Mouse (Mus musculus): ENCODE measurements around the gene Nisch. TPM values are rescaled to one million over a fixed set of nuclear protein-coding genes. Genes with fewer than 3 reads are reported as not detected.

Nisch gene
- 439 and 446 TPM in 2 replicates for polyA plus RNA-seq (2016; fragmentation: Nextera tagmentation; extraction: Ambion mirVana)

DNA sequence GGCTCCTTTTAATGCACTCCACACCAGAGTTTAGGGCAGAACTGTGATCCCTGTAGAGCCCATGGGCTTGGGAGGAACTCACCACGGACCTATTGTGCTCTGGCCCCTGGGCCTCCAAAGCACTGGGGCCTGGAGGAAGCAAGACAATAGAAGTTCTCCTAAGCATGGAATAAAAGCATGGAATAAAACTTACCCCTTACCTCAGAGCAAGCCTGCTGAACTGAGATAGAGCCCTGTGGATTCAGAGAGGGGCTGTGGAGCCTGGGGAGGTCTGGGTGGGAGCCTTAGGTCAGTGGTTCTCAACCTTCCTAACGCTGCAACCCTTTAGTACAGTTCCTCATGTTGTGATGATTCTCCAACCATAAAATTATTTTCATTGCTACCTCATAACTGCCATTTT lies at the start of gene Nisch:
Gene Nisch (minus strand): TSS at position 101 of the 400 bp plus-strand sequence.
- no peaks in the 10 kb centered on the region for H3K9me3 ChIP-seq
- WGBS = 50% methylated on average over 2 of the region's 2 CpGs
- H3K4me2 ChIP-seq = peak within 1 kb of the TSS; percentile 8
- H3K9ac ChIP-seq = no peak within 1 kb of the TSS
- peak within 1 kb of the TSS; percentile 56; the same call in 1 of the 2 replicates for H3K27ac ChIP-seq
- peaks cover 13% of the 10 kb centered on the region for H3K27me3 ChIP-seq
- H3K4me1 ChIP-seq = peaks cover 15% of the 10 kb centered on the region
- H3K4me3 ChIP-seq (replicated peaks) = no peak within 1 kb of the TSS
- no peaks in the 10 kb centered on the region for H3K36me3 ChIP-seq (replicated peaks)
- no peak for ATAC-seq (ENCODE audit: low FRiP score)

DNA sequence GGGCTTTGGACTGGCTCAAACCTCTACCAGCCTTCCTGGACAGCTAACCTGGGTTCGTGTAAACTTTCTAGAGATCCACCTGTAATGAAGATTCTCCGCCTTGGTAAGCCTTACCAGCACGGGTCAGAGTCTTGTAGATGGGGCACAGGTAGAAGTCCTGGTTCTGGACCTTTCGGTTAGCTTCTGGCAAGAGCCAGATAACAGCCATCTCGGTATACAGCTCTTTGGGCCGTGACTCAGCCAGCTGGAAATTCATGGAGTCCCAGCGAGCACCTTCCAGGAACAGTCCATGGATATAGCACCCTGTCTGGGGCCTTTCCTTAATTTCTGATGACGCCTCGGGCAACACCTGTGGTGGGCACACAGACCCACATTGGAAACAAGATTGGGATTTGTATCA lies 44.2 kb upstream of the Nisch start:
- Histone ChIP-seq H3K4me2 (no peak overlapping the region), H3K9me3 (no peaks in the 10 kb centered on the region), H3K27ac (no peak overlapping the region), H3K9ac (no peak overlapping the region), H3K4me3 (replicated peaks) (no peak overlapping the region), H3K27me3 (no peaks in the 10 kb centered on the region), H3K4me1 (no peaks in the 10 kb centered on the region), H3K36me3 (replicated peaks) (peaks cover 71% of the 10 kb centered on the region)
- no peak for ATAC-seq (ENCODE audit: low FRiP score)
- WGBS = 94% methylated on average over 9 of the region's 9 CpGs

DNA sequence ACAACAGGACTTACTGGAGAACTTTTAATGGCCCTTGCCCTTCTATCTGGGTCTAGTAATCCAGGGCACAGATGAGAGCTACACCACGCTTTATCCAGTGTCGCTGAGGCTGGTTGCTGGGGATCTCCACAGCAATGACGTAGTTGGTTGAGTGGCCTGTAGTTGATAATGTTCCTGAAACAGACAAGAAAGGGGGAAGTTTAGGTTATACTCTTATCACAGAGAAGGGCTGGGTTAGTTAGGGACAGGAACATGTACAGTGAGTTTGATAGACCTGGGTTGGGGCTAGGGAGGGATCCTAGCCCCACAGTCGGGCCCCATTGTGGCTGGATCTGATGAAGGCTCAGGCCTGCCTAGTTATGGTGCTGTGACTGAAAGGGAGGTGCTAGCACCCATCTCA lies 43.6 kb upstream of the Nisch start:
- Histone ChIP-seq H3K27ac (no peak overlapping the region), H3K27me3 (no peaks in the 10 kb centered on the region), H3K36me3 (replicated peaks) (peaks cover 77% of the 10 kb centered on the region), H3K4me2 (no peak overlapping the region), H3K9me3 (no peaks in the 10 kb centered on the region), H3K4me1 (no peaks in the 10 kb centered on the region), H3K9ac (no peak overlapping the region), H3K4me3 (replicated peaks) (no peak overlapping the region)
- WGBS = 96% methylated on average over 4 of the region's 4 CpGs
- ATAC-seq (ENCODE audit: low FRiP score) = no peak

DNA sequence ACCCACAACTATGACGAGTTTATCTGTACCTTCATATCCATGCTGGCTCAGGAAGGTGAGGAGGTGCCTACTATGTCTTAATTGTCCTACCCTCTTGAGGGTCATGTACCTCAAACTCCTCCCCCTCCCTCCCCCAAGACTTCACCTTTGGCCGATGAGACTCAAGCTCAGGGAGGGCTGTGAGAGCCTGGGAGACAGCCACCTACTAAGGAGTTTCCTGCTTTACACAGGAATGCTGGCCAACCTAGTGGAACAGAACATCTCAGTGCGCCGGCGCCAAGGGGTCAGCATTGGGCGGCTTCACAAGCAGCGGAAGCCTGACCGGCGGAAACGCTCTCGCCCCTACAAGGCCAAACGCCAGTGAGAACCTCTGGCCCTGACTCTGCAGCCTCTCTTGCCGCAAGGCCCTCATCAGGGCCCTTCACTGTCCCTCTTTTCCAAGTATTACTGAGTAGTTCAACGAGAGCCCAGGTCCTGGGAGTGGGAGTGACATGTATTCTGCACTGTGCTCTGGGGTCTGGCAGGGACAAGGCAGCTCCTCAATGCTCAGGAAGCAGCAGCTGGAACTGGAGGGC lies 41.8 kb upstream of the Nisch start:
- Histone ChIP-seq H3K9ac (no peak overlapping the region), H3K27ac (no peak overlapping the region), H3K36me3 (replicated peaks) (peaks cover 95% of the 10 kb centered on the region), H3K4me2 (no peak overlapping the region; the same call in 1 of the 2 replicates), H3K4me3 (replicated peaks) (no peak overlapping the region), H3K9me3 (no peaks in the 10 kb centered on the region), H3K4me1 (no peaks in the 10 kb centered on the region), H3K27me3 (no peaks in the 10 kb centered on the region)
- no peak for ATAC-seq (ENCODE audit: low FRiP score)
- WGBS = 97% methylated on average over 14 of the region's 14 CpGs

DNA sequence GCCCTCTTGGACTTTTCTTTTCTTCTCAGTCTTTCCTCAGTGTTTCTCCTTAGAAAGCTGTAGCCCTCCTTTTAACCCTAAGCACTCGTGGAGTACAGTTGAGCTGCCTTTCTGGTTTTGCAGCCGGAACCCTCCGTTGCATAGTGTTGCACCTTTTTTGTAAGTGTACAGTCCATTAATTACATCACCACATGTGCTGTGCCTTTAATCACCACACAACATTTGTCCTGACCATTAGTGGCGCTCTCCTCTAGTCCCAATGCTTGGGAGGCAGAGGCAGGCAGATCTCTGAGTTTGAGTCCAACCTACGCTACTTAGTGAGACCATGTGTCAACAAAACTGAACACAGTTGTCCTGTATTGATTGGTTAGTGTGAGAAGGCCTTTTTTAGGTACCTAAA lies 35.3 kb upstream of the Nisch start:
- H3K4me2 ChIP-seq = peak overlapping the region; percentile 92
- no peak for ATAC-seq (ENCODE audit: low FRiP score)
- peaks cover 22% of the 10 kb centered on the region for H3K4me1 ChIP-seq
- no peaks in the 10 kb centered on the region for H3K27me3 ChIP-seq
- peaks cover 44% of the 10 kb centered on the region for H3K36me3 ChIP-seq (replicated peaks)
- H3K9ac ChIP-seq = peak overlapping the region; percentile 96
- no peaks in the 10 kb centered on the region for H3K9me3 ChIP-seq
- WGBS = 88% methylated on average over 5 of the region's 5 CpGs
- no peak overlapping the region for H3K27ac ChIP-seq
- H3K4me3 ChIP-seq (replicated peaks) = peak overlapping the region; percentile 93

DNA sequence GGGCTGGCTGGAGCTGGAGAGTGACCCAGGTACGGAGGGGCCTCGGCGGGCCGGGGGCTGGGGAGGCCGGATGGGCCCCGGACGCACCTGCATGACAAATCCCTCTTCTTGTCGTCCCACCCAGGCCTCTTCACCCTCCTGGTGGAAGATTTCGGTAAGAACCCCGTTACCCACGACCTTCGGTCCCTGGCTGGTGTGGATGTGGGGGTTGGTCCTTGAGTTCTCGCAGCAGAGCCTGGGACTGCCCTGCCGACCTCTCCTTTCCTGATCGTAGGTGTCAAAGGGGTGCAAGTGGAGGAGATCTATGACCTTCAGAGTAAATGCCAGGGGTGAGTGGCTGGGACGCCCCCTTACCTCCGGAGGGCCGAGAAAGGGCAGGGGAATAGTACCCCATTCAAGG lies 34.9 kb upstream of the Nisch start:
- no peak; the same call in 1 of the 2 replicates for ATAC-seq (ENCODE audit: low FRiP score)
- peaks cover 22% of the 10 kb centered on the region for H3K4me1 ChIP-seq

DNA sequence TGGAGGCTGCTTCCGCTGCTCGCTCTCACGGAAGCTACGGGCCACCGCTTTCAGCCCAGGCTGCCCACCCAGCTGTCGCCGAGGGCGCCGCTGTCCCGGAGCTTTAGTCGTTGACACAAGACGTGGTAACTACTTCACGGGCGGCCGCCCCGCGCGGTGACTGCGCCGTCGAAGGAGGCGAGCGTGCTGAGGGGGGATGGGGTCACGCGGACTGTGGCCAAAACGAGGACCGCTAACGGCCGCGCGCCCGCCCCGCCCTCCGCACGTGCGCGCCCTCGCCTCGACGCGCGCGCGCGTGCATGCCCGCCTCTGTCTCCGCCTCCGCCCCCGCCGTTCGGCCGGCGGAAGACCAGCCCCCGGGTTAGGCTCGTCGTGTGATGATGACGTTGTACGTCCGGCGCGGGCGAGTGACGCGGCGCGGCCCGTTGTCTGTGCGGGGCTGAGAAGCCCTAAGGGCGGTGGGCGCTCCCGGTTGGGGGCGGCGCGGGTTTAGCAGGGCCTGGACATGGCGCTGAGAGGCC lies 34.4 kb upstream of the Nisch start, which contains the start of the genes Phf7 and Bap1:
Gene Phf7 (minus strand): TSS at position 234 of the 521 bp plus-strand sequence.
Gene Bap1 (plus strand): TSS at position 367 of the 521 bp plus-strand sequence.
- Histone ChIP-seq H3K9me3 (no peaks in the 10 kb centered on the region), H3K4me1 (peaks cover 22% of the 10 kb centered on the region), H3K9ac (peak within 1 kb of the TSS; percentile 96), H3K27me3 (no peaks in the 10 kb centered on the region), H3K4me3 (replicated peaks) (peak within 1 kb of the TSS; percentile 93), H3K27ac (peak within 1 kb of the TSS; percentile 91), H3K36me3 (replicated peaks) (peaks cover 35% of the 10 kb centered on the region), H3K4me2 (peak within 1 kb of the TSS; percentile 92)
- WGBS = under 1% methylated on average over 74 of the region's 75 CpGs
- ATAC-seq (ENCODE audit: low FRiP score) = peak; percentile 93

More for the DNA sequence above, 34.9 kb upstream of the Nisch start:
- no peaks in the 10 kb centered on the region for H3K27me3 ChIP-seq
- WGBS = 3% methylated on average over 13 of the region's 18 CpGs
- peak overlapping the region; percentile 96 for H3K9ac ChIP-seq
- peak overlapping the region; percentile 91 for H3K27ac ChIP-seq
- peak overlapping the region; percentile 93 for H3K4me3 ChIP-seq (replicated peaks)
- no peaks in the 10 kb centered on the region for H3K9me3 ChIP-seq
- peaks cover 40% of the 10 kb centered on the region for H3K36me3 ChIP-seq (replicated peaks)
- peak overlapping the region; percentile 92 for H3K4me2 ChIP-seq

DNA sequence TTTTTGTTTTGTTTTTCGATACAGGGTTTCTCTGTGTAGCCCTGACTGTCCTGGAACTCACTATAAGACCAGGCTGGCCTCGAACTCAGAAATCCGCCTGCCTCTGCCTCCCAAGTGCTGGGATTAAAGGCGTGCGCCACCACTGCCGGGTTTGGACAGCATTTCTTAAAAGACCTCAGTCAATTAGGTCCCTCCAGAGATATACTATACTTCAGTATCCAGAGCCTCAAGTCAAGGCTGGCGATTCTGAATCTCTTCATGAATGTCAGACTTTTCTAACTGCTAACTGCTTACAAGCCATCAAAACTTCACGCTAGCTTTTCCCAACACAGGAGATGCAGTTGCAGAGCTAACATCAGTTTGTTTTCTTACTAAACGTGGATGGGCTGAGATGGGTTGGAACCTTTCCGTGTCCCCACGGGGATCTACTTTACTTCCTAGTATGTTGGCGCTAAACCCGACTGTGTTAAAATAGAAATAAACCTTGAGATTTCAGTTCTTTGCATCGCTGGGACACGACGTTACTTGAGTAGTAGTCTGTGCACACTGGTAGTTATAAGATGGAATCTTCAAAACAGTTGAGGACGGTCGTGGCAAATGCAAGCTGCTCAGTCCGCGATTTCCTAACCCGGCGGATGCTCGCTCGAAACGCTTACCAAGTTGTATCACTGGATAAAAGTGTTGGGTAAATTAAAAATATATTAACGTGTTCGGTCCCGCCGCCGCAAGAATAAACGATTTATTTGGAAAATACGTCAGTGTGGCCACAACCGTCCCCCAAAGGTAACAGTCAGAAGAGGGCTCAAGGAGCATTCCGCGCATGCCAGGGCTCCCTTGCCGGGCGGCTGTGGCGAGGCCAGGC lies 33.7 kb upstream of the Nisch start:
- 23% methylated on average over 38 of the region's 38 CpGs for WGBS
- peak overlapping the region; percentile 91 for H3K27ac ChIP-seq

DNA sequence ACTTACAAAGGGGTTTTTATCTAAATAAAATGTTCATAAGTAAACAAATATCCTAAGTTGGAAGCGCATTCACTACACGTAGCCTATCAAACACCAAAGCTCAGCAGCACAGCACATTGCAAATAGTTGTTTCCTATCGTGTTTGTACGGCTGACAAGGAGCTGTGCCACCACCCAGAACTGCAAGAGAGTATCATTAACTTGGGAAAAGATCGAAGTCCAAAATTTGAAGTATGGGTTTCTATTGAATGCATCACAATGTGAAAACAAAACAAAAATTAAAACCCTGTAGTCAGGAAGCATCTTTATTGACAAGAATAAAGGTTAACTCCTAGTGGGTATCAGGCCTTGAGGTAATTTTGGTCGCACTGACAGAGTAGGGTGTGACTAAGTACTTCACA lies 31.6 kb upstream of the Nisch start:
- Histone ChIP-seq H3K4me2 (no peak overlapping the region), H3K4me3 (replicated peaks) (no peak overlapping the region), H3K9me3 (no peaks in the 10 kb centered on the region), H3K9ac (no peak overlapping the region), H3K4me1 (peaks cover 22% of the 10 kb centered on the region), H3K27me3 (no peaks in the 10 kb centered on the region), H3K27ac (no peak overlapping the region), H3K36me3 (replicated peaks) (peaks cover 7% of the 10 kb centered on the region)
- no peak for ATAC-seq (ENCODE audit: low FRiP score)
- WGBS = 95% methylated on average over 6 of the region's 6 CpGs

More for the DNA sequence above, 33.7 kb upstream of the Nisch start:
- peaks cover 22% of the 10 kb centered on the region for H3K4me1 ChIP-seq
- no peaks in the 10 kb centered on the region for H3K27me3 ChIP-seq
- peak overlapping the region; percentile 96 for H3K9ac ChIP-seq
- 0 out of 2 replicates have a peak, but pooled peaks have one; percentile 15 for ATAC-seq (ENCODE audit: low FRiP score)
- H3K4me2 ChIP-seq = peak overlapping the region; percentile 92
- H3K4me3 ChIP-seq (replicated peaks) = peak overlapping the region; percentile 93
- H3K9me3 ChIP-seq = no peaks in the 10 kb centered on the region
- H3K36me3 ChIP-seq (replicated peaks) = peaks cover 28% of the 10 kb centered on the region

DNA sequence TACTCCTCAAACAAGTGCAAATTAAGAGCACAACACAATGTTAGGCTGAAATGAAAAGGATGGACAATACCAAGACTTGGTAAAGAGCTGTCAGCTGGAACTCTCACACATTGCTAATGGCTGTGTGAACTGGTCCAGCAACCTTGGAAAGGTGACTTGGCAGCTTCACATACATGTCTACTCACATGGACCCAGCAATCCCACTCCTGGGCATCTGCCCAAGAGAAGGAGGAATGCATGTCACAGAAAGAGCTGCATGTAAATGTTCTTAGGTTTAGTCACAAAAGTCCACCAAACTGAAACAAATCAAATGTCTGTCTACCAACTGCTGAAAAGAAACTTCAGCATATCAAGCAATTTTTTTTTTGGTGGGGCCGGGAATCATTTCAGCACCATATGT lies 29.2 kb upstream of the Nisch start:
- peaks cover 8% of the 10 kb centered on the region for H3K4me1 ChIP-seq
- WGBS = 82% methylated on average over 1 of the region's 1 CpGs
- H3K4me3 ChIP-seq (replicated peaks) = no peak overlapping the region
- no peak overlapping the region for H3K4me2 ChIP-seq
- H3K27ac ChIP-seq = no peak overlapping the region
- no peak for ATAC-seq (ENCODE audit: low FRiP score)
- H3K36me3 ChIP-seq (replicated peaks) = no peaks in the 10 kb centered on the region
- no peaks in the 10 kb centered on the region for H3K27me3 ChIP-seq
- no peaks in the 10 kb centered on the region for H3K9me3 ChIP-seq
- no peak overlapping the region for H3K9ac ChIP-seq

DNA sequence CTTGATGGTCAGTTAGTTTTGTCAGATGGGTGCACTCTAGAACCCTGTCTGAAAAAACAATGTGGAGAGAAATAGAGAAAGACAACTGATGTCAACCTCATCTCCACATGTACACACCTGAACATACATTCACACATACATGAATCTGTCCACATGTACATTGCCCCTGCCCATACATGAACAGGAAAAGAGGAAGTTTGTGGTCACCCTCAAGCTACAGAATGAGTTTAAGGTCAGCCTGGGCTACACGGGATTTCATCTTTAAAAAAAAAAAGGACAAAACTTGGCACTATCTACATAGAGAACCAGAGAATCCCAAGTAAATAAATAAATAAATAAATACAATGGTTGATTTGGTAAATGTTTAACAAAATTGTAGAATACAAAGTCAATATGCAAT lies 28.0 kb upstream of the Nisch start:
- Histone ChIP-seq H3K27ac (no peak overlapping the region), H3K4me2 (no peak overlapping the region), H3K9me3 (no peaks in the 10 kb centered on the region), H3K4me3 (replicated peaks) (no peak overlapping the region), H3K27me3 (no peaks in the 10 kb centered on the region), H3K36me3 (replicated peaks) (no peaks in the 10 kb centered on the region), H3K9ac (no peak overlapping the region), H3K4me1 (0 out of 2 replicates have a peak, but pooled peaks cover 1% of the 10 kb centered on the region)
- 81% methylated on average over 1 of the region's 1 CpGs for WGBS
- no peak for ATAC-seq (ENCODE audit: low FRiP score)

DNA sequence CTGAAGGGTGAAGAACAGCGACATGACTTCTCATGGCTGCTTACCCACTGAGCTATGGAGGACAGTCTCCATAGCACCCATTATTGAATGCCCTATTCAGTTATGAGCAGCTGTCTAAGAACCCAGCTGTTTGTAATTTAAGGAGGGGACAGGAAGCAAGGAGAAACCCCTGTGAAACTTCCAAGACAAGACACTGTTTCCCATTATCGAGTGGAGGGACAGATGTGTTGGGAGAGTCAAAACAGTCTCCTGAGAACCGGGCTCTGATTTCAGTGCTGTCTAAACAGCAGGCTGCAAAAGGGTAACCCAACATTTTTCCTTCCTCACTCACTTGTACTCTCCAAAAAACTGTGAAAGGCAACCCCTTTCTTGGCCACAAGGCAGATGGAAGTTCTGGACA lies 23.8 kb upstream of the Nisch start:
- WGBS = 69% methylated on average over 3 of the region's 3 CpGs
- Histone ChIP-seq H3K4me1 (no peaks in the 10 kb centered on the region), H3K27me3 (no peaks in the 10 kb centered on the region), H3K9ac (no peak overlapping the region), H3K4me2 (no peak overlapping the region), H3K36me3 (replicated peaks) (no peaks in the 10 kb centered on the region), H3K9me3 (no peaks in the 10 kb centered on the region), H3K27ac (no peak overlapping the region), H3K4me3 (replicated peaks) (no peak overlapping the region)
- no peak for ATAC-seq (ENCODE audit: low FRiP score)

Measured in forebrain, embryonic 12.5 days (tissue).